Mouse (Mus musculus) hindlimb bud, embryonic 11.5 days (tissue): ENCODE data around the gene Nsf.

Source experiments
- DNase-seq: peaks from one replicate; pipeline ENCODE4 v3.0.0-alpha.2; 2012; ENCODE audit warnings: low read depth, low spot score; ENCODE audit errors: extremely low spot score

Nsf gene

DNA sequence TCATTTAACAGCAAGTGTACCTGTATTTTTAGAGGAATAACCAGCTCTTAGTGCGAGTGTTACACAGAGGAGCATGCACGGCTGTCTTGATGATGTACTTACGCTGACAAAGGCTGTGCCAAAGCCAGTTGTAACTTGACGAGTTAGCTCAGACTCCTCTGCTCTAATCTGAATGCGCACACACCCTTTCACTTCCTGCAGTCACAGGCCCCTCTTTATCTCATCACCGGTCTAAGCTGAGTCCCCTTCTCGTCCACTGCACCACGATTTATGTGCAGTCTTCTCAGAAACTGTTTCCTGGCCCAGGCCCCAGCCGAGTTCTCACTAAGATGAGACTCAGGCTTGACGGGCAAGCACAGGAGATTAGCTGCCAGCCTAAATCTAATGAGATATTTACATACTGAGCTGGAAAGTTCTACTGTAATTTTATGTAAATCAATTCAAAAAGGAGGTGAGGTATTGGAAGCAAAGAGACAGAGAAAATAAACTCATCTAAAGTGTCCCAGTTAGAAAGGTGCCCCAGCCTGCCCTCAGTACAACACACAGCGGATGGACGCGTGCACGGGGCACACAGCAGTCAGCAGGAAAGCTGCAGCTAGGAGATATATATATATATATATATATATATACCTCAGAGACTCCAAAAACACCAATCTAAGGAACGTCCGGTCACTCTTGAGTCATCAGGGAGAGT is 101.1 kb downstream of the Nsf start:
- no peak for DNase-seq

DNA sequence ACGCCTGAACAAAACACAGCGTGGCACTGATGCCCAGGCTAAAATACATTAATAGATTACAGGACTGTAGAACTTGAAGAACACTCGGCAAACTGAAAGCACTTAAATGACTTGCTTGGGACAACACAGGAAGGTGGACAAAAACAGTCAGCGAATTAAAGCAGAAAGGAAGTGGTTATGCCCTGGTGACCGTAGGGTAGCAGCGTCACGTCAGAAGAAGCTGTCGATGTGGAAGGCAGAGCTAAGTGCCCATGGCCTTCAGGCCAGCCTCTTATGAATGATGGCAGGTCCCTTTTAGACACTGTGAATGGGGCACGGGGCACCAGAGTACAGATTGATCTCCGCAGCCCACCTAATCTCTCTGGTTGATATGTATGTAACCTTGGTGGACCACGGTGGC is 105.6 kb downstream of the Nsf start:
- no peak for DNase-seq

DNA sequence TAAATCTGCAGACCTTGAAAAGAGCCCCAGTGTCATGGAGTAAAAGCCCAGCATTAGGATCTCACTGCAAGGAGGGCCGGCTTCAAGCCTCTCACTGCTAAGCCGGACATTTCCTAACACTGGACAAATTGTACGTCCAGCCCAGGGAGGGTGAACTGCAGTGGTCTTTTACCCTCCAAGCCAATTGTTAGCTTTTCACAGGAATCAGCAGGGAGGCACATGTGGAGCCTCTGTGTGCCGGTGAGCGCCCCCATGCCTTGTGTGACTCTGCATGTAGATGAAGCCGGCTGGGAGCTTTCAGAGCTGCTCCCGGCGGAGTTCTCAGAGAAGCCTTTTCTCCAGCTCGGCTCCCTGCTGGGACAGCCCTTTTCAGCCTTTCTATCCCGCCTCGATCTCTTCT is 113.0 kb downstream of the Nsf start:
- no peak for DNase-seq

DNA sequence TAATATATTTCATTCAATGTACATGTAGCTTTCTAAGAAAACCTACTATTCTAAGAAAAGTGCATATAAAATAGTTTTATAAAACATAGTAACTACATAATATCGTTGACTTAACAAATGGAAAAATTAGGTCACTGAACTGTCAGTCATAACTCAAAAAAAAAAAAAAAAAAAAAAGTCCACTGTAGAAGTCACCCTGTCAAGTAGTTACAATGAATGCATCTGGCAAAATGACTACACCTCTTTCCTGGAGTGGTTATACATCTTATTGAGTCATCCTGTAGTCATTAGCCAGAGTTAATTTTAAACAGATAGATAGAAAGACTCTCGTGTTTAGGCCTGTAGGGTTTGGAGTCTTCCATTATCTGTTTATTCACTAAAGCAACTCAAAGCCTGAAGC is 114.9 kb downstream of the Nsf start:
- no peak for DNase-seq

DNA sequence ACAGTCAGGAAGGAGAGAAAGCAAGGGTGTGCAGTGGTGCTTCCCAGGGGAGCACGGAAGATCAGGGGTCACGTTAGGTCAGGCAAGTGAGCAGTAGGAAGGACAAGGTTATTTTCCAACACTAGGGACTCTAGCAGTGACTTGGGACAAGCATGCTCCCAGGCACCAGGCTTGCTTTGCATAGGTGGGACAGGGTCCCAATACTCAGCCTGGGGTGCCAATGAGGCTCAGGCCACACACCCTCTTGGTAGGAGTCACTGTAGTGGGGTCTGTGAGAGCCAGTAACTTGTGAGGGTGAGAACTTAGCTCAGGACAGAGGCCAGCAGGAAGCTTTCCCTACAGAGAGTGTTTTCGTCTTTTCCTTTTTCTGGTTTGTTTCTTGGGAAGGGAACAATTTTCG is 121.5 kb downstream of the Nsf start:
- no peak for DNase-seq

DNA sequence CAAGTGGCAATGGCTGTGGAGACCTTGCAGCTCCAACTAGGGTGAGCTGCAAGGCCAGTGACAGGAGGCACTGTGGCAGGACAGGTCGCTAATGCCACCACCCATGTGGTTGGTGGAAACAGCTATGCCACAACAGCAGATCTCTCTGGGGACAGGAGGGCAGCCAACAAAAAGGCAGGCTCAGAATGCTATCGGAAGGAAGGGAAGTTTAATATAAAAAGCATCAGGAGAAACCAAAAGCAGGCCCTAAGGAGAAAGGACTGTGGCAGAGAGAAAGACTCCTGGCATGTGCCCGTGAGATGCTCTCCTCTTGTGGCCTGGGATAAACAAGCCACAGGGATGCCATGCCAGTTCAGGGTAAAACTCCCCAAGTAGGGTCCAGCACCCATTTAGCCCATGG is 122.1 kb downstream of the Nsf start:
- DNase-seq, result no peak

DNA sequence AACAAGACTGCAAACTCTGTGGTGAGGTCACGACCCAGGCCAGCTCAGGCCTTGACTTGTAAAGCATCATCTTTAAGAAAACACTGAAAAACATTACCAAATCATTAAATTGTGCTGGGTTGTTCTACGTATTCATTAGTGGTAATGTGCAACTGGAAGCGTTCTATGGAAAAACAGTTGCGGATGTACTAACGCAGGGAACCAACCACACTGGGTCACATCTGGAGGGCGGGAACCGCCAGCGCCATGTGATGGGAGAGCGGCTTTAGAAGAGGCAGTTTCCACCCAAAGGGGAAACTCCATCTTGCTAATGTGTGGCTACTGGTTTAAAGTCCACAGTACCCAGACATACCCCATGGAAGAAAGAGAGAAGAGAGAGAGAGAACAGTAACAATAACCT is 123.4 kb downstream of the Nsf start:
- no peak for DNase-seq

DNA sequence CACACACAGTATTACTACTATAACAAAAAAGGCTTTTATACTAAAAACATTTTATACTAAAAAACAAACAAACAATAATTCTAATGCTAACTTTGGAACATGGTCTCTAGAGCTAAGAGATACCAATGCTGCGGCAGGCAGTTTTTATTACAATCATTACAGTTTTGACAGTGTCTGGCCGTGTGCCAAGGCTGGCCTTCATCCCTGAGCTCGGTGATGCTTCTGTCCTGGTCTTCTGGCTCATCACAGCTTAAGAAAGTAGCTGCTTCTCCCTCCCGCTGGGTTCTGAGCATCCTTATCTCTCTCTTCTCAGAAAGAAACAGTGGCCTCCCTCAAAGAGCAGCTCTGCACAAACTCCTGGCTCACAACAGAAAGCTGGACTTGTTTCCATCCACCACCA is 123.9 kb downstream of the Nsf start:
- no peak for DNase-seq

DNA sequence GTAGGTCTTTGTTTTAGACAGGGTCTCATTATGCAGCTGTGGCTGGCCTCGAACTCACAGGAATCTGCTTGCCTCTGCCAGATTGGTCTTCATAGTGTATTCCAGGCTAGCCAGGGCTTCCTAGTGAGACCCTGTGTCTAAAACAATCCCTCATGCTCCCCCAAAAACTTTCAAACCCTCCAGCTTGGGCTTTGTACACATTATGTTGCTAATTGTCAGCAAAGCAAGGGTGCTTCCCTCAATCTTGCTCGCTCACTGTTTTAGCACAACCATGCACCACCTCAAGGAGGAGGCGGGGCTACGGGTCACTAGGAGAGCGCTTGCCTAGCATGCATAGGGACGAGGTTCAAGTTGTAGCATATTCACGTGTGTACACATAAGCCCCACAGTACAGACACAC is 125.0 kb downstream of the Nsf start:
- no peak for DNase-seq

DNA sequence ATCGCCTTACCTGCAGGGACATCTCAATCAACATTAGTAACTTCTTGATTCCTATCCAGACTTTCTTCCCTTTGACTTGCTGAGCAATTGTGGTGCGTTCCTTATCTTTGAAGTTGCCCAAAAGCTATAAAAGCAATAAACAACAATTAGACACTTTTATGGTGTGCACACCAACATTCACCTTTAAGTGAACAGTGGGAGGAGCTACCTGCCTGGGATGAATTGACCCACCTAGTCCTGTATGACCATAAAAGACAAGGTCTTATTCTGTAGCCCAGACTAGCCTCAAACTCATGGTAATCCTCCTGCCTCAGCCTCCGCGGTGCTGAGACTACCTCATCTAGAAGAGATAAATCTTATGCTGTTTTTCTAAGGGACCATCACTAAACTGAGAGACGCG is 126.7 kb downstream of the Nsf start:
- no peak for DNase-seq

DNA sequence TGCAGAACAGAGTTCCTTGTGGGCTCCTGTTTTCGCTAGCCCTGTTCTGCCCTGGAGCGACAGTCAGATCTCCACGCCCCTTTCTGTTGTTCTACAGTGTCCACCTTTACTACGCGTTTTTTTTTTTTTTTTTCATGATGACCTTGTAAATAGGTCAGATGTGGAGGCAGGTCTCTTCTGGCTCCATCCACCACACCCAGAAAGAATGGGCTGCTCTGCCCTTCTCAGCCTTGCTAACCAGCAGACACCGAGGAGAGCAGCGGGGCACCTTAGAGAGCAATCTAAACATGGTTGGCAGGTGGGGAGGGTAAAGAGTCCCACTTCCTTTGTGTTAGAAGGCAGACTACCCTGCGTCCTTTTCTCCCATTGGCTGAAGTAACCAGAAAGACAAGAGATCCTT is 137.1 kb downstream of the Nsf start:
- DNase-seq, result no peak

DNA sequence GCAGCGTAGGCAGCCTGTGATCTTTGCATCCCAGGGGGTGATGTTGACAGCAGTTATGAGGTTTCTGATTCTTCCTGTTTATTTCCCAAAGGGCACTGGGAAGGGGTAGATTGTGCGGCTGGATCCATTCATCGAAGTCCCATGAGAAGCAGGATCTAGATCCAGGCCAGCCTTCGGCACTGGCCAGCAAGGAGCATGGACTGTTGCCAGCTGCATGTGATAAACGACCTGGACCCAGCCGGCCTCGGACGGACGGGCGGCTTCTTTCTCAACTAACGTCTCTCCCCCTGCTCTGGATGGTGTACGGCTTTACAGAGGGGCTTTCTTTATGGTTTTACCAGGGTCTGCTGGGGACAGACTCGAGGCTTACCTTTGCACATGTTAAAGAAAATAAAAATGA is 137.9 kb downstream of the Nsf start:
- no peak for DNase-seq

DNA sequence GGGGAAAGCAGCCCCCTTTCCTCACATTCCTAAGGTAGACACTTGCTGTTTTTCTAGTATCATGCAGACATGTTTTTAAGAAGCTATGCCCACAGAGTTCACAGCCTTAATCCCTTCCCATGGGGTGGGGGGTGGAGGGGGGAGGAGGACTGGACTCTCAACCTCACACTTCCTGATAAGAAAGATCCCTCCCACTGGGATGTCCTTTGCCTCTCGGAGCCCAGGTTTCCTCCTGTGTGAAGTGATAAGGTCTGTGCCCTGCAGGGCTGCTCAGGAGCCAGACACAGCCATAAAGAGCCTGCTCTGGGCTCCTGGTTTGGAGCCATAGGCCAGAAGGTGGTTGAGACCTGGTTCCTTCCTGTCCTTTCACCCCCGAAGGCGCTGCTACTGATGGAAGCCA is 139.0 kb downstream of the Nsf start:
- no peak for DNase-seq

DNA sequence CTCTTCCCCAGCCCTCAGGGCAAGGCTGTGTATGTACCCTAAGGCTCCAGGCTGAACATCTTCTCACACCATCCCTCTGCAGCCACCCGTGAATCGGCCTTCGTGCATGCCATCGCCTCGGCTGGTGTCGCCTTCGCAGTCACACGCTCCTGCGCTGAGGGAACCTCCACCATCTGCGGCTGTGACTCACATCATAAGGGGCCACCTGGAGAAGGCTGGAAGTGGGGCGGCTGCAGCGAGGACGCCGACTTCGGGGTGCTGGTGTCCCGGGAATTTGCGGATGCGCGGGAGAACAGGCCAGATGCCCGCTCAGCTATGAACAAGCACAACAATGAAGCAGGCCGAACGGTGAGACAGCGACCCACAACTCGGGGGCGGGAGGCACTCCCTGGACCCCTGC is 142.6 kb downstream of the Nsf start:
- DNase-seq, result no peak

DNA sequence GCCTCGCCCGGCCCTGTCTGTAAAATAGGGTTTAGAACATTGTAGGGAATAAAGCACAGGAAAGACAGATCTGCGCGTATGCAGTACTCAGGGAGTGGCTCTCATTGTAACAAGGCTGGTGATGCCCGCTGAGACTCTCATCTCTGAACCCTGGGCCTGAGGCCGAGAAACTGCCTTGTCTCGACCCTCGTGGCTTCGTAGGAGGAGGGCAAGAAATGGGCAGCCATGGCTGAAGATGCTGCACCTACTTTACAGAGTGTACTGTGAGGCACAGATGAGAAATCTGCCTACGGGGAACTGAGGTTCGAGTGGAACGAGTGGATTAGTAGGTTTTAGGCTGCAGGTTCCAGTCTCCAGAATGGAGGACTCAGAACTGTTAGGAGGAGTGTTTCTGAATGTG is 143.2 kb downstream of the Nsf start:
- DNase-seq, result no peak

DNA sequence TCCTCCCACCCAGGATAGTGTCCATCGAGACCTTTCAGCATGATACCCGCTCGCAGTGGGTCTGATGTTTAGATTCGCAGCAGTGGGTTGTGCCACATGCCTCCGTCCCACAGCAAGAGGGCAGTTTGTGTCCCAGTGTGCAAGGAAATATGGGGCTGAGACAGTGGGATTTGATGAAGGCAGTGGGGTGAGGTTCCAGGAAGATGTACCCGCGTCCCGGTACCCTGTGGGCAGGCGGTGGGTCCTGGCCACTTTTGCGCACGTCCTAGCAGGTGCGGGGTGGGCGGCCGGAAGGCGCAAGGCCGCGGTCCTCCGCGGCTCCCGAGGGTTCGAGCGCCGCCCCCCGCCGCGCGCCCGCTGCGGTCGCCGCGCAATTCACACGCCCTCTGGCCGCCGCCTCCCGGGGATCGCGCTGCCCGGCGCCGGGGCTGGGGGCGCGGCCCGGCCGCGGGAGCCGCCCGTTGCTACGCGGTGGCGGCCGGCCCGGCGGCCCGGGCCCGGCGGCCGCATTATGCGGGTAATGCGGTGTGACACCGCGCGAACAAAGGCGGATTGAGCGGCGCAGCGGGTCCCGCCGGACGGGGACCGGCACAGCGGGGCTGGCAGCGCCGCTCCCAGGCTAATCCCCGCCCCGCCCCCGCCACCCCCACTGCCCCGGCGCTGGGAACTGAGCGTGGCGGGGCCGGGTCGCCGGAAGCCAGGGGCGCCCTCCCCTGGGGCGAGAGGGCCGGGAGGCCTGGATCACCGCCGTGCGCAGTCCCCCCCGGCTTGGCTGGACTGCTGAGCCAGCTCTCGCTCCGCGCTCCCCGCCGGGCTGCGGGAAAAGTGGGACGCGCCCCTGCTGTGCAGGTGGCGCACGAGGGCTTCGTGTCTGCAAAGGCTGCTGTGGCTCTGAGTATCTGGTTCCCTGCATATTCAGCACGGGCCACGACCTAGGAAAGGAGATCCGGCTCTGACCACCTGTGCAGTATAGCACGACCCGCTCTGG is 144.0 kb downstream of the Nsf start:
- no peak for DNase-seq

DNA sequence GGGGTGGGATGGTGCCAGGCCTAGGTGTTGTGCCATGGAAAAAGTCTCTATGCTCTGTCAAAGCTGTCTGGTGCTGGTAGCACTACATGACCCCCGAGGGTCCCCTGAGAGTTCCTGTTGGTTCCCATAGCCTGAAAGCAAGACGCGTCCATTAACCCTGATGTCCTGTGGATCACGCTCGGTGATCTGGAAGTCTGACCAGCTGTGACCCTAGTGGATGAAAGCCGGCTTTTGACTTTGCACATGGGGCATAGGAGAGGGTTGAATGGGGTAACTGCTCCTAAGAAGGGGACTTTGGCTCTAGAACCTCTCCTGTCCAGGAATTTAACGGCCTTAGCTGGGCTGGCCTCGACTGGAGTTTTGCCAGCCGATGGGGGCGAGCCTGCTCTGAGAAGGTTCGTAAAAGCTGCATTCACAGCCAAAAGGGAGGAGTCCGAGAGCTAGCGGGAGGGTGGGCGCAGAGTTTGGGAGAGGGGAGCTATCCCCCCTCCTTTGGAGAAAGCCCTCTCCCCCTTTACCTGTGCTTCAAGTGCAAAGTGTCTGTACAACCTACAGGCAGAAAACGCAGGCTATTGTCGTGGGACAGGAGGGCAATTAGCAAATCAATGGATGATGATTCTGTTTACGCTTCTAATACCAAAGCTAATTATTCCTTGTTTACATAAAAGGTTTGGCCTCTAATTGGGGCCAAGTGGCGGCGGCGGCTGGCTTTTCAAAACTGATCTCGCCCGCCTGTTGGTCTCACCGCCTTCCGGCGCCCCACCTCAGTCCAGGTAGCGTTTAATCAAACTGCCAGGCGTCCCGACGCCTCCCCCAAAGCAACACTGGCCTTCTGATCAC is 144.9 kb downstream of the Nsf start:
- no peak for DNase-seq

DNA sequence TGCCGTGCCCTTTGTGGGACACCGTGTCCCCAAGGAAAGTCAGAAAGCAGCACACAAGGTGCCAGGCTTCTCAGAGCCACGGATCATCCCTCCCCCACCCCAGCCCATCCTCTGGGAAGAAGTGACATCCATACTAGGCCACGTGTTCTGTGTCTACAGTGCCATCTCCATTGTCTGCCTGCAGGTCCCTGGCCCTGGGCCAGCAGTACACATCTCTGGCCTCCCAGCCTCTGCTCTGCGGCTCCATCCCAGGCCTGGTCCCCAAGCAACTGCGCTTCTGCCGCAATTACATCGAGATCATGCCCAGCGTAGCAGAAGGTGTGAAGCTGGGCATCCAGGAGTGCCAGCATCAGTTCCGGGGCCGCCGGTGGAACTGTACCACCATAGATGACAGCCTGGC is 145.9 kb downstream of the Nsf start:
- no peak for DNase-seq

DNA sequence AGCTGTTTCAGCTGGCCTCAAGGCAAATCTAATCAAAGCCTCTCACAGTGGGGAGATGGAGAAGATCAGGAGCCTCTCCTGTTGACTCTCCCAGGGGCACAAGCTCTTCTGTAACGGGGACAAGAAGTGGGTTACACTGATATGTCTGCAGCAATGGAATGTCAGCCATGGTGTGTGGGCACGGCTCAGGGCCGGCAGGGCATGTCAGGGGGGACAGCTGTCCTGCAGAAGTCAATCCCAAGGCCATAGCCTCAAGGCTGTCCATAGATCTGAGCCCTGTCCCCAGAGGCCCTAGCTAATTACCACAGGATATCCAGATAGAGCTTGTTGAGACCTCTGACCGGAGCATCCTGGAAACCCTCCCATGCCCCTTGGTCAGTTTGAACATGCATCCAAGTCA is 149.1 kb downstream of the Nsf start:
- no peak for DNase-seq

DNA sequence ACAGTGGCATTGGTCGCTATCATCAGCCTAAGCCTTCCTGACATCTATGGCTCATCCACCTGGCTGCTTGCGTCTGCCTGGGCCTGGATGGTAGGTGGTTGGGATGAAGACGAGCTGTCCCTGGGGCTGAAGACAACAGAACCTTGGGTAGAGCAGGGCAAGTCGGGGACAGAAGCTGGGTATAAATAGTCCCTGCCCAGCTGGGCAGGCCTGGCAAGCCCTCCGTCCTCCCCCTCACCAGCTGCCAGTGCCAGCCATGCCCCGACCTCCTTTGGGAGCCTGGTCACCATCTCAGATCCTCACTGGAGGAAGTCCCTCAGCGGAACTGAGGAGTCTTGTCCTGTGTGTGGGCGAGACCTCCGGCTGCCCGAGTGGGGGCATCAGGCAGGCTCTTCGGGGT is 149.7 kb downstream of the Nsf start:
- no peak for DNase-seq

DNA sequence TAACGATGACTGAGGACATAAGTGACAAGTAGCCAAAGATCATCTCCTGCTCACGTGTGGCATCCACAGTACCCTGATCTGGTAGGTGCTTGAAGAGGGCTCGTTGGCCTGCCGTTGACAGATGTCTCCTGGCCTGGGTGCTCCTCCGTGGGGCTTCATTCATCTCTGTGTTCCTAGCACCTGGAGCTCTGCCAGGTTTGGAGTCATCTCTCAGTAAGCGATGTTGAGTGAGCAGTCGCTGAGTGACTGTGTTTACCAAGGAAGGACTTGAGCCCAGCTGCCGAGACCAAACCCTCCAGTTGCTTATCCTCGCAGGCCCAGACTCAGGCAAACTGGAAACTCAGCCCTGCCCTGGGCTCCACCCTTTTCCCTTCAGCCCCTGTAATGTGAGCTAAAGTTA is 152.7 kb downstream of the Nsf start:
- DNase-seq, result no peak

DNA sequence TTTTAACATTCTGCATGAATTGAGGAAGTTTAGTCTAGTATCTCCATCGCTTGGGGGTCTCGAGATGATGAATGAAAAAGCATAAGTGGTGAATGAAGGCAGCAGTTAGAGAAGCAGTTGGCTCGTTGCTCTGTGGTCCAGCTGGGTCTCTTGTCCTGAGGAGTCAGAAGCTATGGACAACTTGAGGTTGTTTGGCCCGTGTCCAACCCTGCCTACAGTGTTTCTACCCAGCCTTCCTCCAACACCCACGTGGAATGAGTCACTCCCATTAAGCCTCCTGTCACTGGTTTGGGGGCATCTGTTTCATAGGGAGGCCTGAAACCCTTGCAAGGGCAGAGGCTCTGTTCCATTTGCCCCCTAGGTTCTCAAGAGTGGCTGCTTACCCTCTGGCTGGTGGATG is 163.9 kb downstream of the Nsf start:
- DNase-seq, result no peak
